Mouse (Mus musculus): ENCODE measurements at regions not wholly inside any gene's neighbourhood (a gene's known extent, or its start where the extent isn't known, plus 50 kb on each side); places are given as distances from the start of the nearest gene placed in this dataset.

DNA sequence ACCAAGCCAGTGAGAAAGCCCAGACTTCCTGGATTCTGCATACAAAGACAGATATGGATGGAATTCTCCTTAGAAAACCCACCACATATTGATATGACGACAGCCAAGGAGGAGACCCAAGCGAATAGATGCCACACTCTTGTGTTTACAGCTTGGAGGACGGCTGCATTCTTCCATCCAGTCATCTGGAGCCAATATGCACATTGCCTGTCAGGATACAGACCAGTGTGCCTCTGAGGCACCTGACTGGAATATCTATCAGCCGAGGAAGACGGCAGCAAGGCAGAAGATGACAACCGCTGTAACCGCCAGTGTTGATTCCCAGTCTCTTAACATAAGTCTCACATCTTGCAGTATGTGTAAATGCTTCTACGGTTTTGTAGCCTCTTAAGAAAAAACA is 105.3 kb downstream of the Tsen15 start:
- H3K27ac ChIP-seq (ENCODE audit: low read depth, low read length): no peak overlapping the region
- WGBS: 88% methylated on average over 8 of the region's 8 CpGs
- no peak for DNase-seq (ENCODE audit: low spot score)

DNA sequence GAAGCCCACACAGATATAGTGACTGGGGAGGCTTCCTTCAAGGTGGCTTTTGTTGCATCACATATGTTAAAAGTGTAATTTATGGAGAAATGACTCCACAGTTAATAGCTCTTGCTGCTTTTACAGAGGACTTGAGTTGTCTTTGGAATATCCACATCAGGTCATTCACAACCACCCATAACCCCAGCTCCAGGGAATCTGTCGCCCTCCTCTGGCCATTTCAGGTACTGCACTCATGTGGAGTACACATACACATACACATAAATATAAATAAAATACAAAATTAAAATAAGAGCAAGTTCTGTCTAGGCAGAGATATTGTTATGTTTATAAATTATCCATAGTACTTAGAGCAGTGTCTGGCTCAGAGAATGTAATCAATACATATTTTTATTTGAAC is 106.5 kb downstream of the Tsen15 start:
- DNase-seq (ENCODE audit: low spot score): no peak
- no peak for ATAC-seq
- Histone ChIP-seq H3K27ac (ENCODE audit: low read depth, low read length) (no peak overlapping the region), H3K4me1 (ENCODE audit: control insufficient read depth, insufficient read depth, low read length) (no peaks in the 10 kb centered on the region), H3K4me2 (ENCODE audit: low read length) (no peak overlapping the region), H3K27me3 (replicated peaks; ENCODE audit: control insufficient read depth, insufficient read depth, low read length) (no peaks in the 10 kb centered on the region), H3K4me3 (ENCODE audit: low read depth, low read length) (no peak overlapping the region), H3K9ac (ENCODE audit: low read length) (no peak overlapping the region), H3K9me3 (replicated peaks; ENCODE audit: control insufficient read depth, low read length) (0 out of 2 replicates have a peak, but pooled peaks cover 3% of the 10 kb centered on the region), H3K36me3 (ENCODE audit: control insufficient read depth, insufficient read depth, low read length) (no peaks in the 10 kb centered on the region)
- 24% methylated on average over 1 of the region's 1 CpGs for WGBS

More for the DNA sequence above, 105.3 kb downstream of the Tsen15 start:
- Histone ChIP-seq H3K9ac (ENCODE audit: low read length) (no peak overlapping the region), H3K36me3 (ENCODE audit: control insufficient read depth, insufficient read depth, low read length) (no peaks in the 10 kb centered on the region), H3K9me3 (replicated peaks; ENCODE audit: control insufficient read depth, low read length) (0 out of 2 replicates have a peak, but pooled peaks cover 3% of the 10 kb centered on the region), H3K4me1 (ENCODE audit: control insufficient read depth, insufficient read depth, low read length) (no peaks in the 10 kb centered on the region), H3K4me2 (ENCODE audit: low read length) (no peak overlapping the region), H3K27me3 (replicated peaks; ENCODE audit: control insufficient read depth, insufficient read depth, low read length) (no peaks in the 10 kb centered on the region), H3K4me3 (ENCODE audit: low read depth, low read length) (no peak overlapping the region)
- no peak for ATAC-seq

DNA sequence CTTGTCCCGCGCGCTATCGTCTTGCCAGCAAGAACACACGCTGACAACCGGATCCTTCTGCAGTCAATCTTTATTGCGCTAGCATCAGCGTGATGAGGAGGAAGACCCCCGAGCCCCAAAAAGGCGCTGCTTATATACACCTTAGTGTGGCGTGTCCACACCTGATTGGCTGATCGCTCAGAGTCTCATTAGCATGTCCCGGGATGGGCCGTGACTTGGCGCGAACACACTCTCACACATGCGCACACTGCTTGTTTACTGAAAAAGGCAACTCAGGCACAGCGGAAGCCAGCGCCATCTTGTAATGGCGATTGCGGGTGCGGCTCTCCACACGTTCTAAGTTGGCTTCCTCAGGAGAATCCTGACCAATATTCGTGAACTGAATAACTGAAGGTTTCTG is 111.5 kb downstream of the Tsen15 start:
- no peaks in the 10 kb centered on the region for H3K4me1 ChIP-seq (ENCODE audit: control insufficient read depth, insufficient read depth, low read length)
- DNase-seq (ENCODE audit: low spot score) (no peak), ATAC-seq (no peak)
- H3K9ac ChIP-seq (ENCODE audit: low read length): no peak overlapping the region
- no peaks in the 10 kb centered on the region for H3K27me3 ChIP-seq (replicated peaks; ENCODE audit: control insufficient read depth, insufficient read depth, low read length)
- H3K9me3 ChIP-seq (replicated peaks; ENCODE audit: control insufficient read depth, low read length): 0 out of 2 replicates have a peak, but pooled peaks cover 3% of the 10 kb centered on the region
- H3K4me3 ChIP-seq (ENCODE audit: low read depth, low read length): no peak overlapping the region
- H3K27ac ChIP-seq (ENCODE audit: low read depth, low read length): no peak overlapping the region
- no peaks in the 10 kb centered on the region for H3K36me3 ChIP-seq (ENCODE audit: control insufficient read depth, insufficient read depth, low read length)
- H3K4me2 ChIP-seq (ENCODE audit: low read length): no peak overlapping the region
- 95% methylated on average over 24 of the region's 24 CpGs for WGBS

DNA sequence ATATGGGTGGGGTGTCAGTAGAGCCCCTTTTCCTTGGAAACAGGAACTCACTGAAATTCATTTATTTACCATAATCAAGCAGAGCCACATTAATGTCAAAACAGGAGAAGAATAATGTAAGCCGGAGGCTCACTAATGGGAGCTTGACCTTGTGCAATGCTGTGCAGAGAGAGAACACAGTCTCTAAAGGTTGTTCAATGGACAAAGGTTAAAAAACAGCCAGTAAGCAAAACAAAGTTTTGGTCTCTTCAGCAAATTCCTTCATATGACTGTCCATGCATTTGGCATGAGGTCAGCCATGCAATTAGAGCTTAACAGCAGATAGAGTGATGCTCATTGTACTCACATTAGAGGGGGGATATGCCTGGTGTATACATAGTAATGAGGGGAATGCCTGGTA is 113.1 kb downstream of the Tsen15 start:
- no peak overlapping the region for H3K27ac ChIP-seq (ENCODE audit: low read depth, low read length)
- no peaks in the 10 kb centered on the region for H3K36me3 ChIP-seq (ENCODE audit: control insufficient read depth, insufficient read depth, low read length)
- no peaks in the 10 kb centered on the region for H3K27me3 ChIP-seq (replicated peaks; ENCODE audit: control insufficient read depth, insufficient read depth, low read length)
- no peaks in the 10 kb centered on the region for H3K4me1 ChIP-seq (ENCODE audit: control insufficient read depth, insufficient read depth, low read length)
- 89% methylated on average over 1 of the region's 1 CpGs for WGBS
- no peak for DNase-seq (ENCODE audit: low spot score)
- ATAC-seq: no peak
- H3K9ac ChIP-seq (ENCODE audit: low read length): no peak overlapping the region
- H3K4me3 ChIP-seq (ENCODE audit: low read depth, low read length): no peak overlapping the region
- H3K4me2 ChIP-seq (ENCODE audit: low read length): no peak overlapping the region
- H3K9me3 ChIP-seq (replicated peaks; ENCODE audit: control insufficient read depth, low read length): no peaks in the 10 kb centered on the region

DNA sequence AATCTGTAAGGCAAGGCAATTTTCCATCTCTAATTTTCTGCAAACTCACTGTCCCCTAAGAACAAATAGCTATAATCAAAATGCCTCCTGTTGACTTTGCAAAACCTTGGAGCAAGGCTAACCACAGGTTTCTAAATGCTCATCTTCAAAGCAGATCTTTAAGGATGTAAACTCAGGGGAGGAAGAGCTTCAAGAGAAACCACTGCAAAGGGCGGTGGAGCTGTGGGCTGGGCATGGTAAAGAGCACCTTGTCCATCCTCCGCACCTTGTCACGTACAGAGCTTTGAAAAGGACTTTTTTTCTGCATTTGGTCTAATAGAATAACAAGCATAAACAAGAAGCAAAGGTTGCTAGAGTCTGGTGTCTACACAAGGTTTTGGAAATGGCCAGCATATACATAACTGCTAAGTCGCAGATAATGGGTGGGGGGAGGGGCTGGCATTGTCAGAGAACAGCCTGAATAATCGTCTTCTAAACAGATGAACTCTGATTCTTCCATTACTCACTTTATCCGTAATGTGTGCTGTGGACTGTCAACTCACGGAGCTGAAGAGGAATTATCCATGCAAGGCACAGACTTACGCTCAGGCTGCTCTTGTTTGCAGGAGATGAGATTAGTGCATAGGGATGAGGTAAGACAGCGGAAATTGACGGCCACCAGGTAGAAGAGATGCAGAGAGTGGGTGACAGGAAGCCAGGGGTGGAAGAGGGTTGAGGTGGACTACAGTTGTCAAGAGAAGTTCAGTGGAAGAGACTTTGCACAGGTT is 116.4 kb downstream of the Tsen15 start:
- DNase-seq (ENCODE audit: low spot score) (no peak), ATAC-seq (no peak)
- no peaks in the 10 kb centered on the region for H3K27me3 ChIP-seq (replicated peaks; ENCODE audit: control insufficient read depth, insufficient read depth, low read length)
- WGBS: 77% methylated on average over 10 of the region's 10 CpGs
- H3K4me1 ChIP-seq (ENCODE audit: control insufficient read depth, insufficient read depth, low read length): no peaks in the 10 kb centered on the region
- no peak overlapping the region for H3K9ac ChIP-seq (ENCODE audit: low read length)
- no peak overlapping the region for H3K4me3 ChIP-seq (ENCODE audit: low read depth, low read length)
- no peak overlapping the region for H3K4me2 ChIP-seq (ENCODE audit: low read length)
- H3K36me3 ChIP-seq (ENCODE audit: control insufficient read depth, insufficient read depth, low read length): no peaks in the 10 kb centered on the region
- no peak overlapping the region for H3K27ac ChIP-seq (ENCODE audit: low read depth, low read length)
- no peaks in the 10 kb centered on the region for H3K9me3 ChIP-seq (replicated peaks; ENCODE audit: control insufficient read depth, low read length)

DNA sequence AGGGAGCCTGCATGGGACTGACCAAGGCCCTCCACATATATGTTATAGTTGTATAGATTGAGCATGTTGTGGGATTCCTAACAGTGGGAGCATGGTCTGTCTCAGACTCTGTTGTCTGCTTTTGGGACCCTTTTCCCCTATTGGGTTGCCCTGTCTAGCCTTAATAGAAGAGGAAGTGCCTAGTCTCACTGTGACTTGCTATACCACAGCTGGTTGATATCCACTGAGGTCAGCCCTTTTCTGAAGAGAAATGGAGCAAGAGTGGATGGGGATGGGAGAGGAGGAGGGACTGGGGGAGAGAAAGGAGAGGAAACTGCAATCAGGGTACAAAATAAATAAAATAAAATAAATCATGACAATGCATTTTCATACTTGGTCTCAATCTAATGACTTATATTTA is 120.1 kb downstream of the Tsen15 start:
- DNase-seq (ENCODE audit: low spot score) (no peak), ATAC-seq (no peak)
- Histone ChIP-seq H3K4me3 (ENCODE audit: low read depth, low read length) (no peak overlapping the region), H3K36me3 (ENCODE audit: control insufficient read depth, insufficient read depth, low read length) (no peaks in the 10 kb centered on the region), H3K4me2 (ENCODE audit: low read length) (no peak overlapping the region), H3K9me3 (replicated peaks; ENCODE audit: control insufficient read depth, low read length) (no peaks in the 10 kb centered on the region), H3K27me3 (replicated peaks; ENCODE audit: control insufficient read depth, insufficient read depth, low read length) (no peaks in the 10 kb centered on the region), H3K4me1 (ENCODE audit: control insufficient read depth, insufficient read depth, low read length) (no peaks in the 10 kb centered on the region), H3K9ac (ENCODE audit: low read length) (no peak overlapping the region), H3K27ac (ENCODE audit: low read depth, low read length) (no peak overlapping the region)

DNA sequence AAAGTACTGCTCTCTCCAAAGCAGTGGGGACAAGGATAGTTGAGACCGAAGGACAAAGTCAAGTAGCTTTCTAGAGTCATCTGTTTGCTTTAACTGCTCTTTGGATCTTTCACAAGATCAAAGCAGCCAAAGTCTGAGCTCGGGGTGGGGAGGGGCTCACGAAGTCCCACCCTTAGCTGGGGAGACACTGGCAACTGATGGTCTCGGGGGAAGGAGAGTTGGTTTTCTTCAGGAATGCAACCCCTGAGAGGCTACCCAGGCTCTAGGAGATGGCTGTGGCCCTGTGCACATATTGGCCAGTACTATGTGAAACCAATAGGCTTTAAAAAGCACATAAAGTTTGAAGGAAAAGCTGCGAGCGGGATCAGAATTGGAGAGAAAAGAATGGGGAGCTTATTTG is 121.5 kb downstream of the Tsen15 start:
- no peak for ATAC-seq
- Histone ChIP-seq H3K36me3 (ENCODE audit: control insufficient read depth, insufficient read depth, low read length) (no peaks in the 10 kb centered on the region), H3K4me3 (ENCODE audit: low read depth, low read length) (no peak overlapping the region), H3K4me1 (ENCODE audit: control insufficient read depth, insufficient read depth, low read length) (no peaks in the 10 kb centered on the region), H3K27me3 (replicated peaks; ENCODE audit: control insufficient read depth, insufficient read depth, low read length) (no peaks in the 10 kb centered on the region), H3K9ac (ENCODE audit: low read length) (no peak overlapping the region), H3K9me3 (replicated peaks; ENCODE audit: control insufficient read depth, low read length) (no peaks in the 10 kb centered on the region), H3K4me2 (ENCODE audit: low read length) (no peak overlapping the region), H3K27ac (ENCODE audit: low read depth, low read length) (no peak overlapping the region)
- WGBS: 89% methylated on average over 6 of the region's 6 CpGs
- DNase-seq (ENCODE audit: low spot score): no peak

DNA sequence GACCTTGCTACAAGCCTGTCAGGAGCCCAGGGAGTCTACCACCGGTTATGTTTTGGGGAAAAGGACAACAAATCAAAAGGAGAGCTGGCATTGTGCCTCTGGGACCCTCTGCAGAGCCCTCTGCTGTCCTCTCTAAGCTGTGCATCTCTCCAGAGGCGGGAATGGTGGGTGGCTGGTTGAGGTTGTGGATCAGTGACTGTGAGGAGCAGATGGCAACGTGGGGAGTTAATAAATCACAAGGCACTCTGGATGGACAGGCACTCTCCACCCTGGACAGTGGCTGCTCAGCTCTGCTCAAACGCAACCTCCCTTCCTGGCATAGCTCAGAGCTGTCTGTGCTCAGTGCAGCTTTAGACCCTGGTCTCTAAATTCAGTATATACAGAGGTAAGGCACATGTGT is 125.0 kb downstream of the Tsen15 start:
- Histone ChIP-seq H3K27ac (ENCODE audit: low read depth, low read length) (no peak overlapping the region), H3K4me3 (ENCODE audit: low read depth, low read length) (no peak overlapping the region), H3K36me3 (ENCODE audit: control insufficient read depth, insufficient read depth, low read length) (no peaks in the 10 kb centered on the region), H3K9ac (ENCODE audit: low read length) (no peak overlapping the region), H3K4me1 (ENCODE audit: control insufficient read depth, insufficient read depth, low read length) (no peaks in the 10 kb centered on the region), H3K4me2 (ENCODE audit: low read length) (no peak overlapping the region), H3K9me3 (replicated peaks; ENCODE audit: control insufficient read depth, low read length) (0 out of 2 replicates have a peak, but pooled peaks cover 2% of the 10 kb centered on the region), H3K27me3 (replicated peaks; ENCODE audit: control insufficient read depth, insufficient read depth, low read length) (no peaks in the 10 kb centered on the region)
- 34% methylated on average over 4 of the region's 4 CpGs for WGBS
- DNase-seq (ENCODE audit: low spot score): no peak
- ATAC-seq: no peak

DNA sequence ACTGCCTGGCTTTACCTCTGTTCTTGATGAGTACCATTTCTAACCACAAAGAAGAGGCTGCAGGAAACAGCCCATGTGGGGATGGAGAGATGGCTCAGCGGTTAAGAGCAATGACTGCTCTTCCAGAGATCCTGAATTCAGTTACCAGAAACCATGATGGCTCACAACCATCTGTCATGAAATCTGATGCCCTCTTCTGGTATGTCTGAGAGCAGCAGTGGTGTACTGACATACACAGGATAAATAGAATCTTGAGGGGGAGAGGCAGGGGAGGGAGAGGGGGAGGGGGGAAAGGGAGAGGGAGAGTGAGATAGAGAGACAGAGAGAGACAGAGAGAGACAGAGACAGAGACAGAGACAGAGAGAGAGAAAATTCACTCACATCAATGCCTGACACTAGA is 125.5 kb downstream of the Tsen15 start:
- no peak for DNase-seq (ENCODE audit: low spot score)
- no peaks in the 10 kb centered on the region for H3K36me3 ChIP-seq (ENCODE audit: control insufficient read depth, insufficient read depth, low read length)
- 78% methylated on average over 1 of the region's 1 CpGs for WGBS
- no peak overlapping the region for H3K9ac ChIP-seq (ENCODE audit: low read length)
- no peak overlapping the region for H3K4me2 ChIP-seq (ENCODE audit: low read length)
- H3K27ac ChIP-seq (ENCODE audit: low read depth, low read length): no peak overlapping the region
- no peak overlapping the region for H3K4me3 ChIP-seq (ENCODE audit: low read depth, low read length)
- H3K27me3 ChIP-seq (replicated peaks; ENCODE audit: control insufficient read depth, insufficient read depth, low read length): no peaks in the 10 kb centered on the region
- no peaks in the 10 kb centered on the region for H3K4me1 ChIP-seq (ENCODE audit: control insufficient read depth, insufficient read depth, low read length)
- ATAC-seq: no peak
- 0 out of 2 replicates have a peak, but pooled peaks cover 2% of the 10 kb centered on the region for H3K9me3 ChIP-seq (replicated peaks; ENCODE audit: control insufficient read depth, low read length)
